Mouse (Mus musculus) thymus, postnatal 10 days (tissue): ENCODE measurements at regions not wholly inside any gene's neighbourhood (a gene's known extent, or its start where the extent isn't known, plus 50 kb on each side); places are given as distances from the start of the nearest gene placed in this dataset.
"Not testable (repeated sequence)": the region's sequence is repeated elsewhere in the genome, so short reads cannot be mapped to it uniquely, and the experiment has no call there.

ENCODE experiments used
- DNase-seq, 2 experiments: peaks; one replicate each; pipeline ENCODE4 v3.0.0; 2021; ENCODE audit warnings: low spot score in 2 of 2

GRCm38 (mm10) chr12:29368107-29368819 is 159.9 kb upstream of the Myt1l start:
- DNase-seq, result no peak

GRCm38 (mm10) chr12:29368820-29369175 is 159.4 kb upstream of the Myt1l start:
- no peak for DNase-seq

- no peak for DNase-seq
Measured at GRCm38 (mm10) chr12:29391756-29392155, 136.4 kb upstream of the Myt1l start.

GRCm38 (mm10) chr12:29394271-29394670 is 133.9 kb upstream of the Myt1l start:
- no peak for DNase-seq

- DNase-seq, result no peak
Measured at GRCm38 (mm10) chr12:29394881-29395280, 133.3 kb upstream of the Myt1l start.

- DNase-seq, result no peak
Measured at GRCm38 (mm10) chr12:29395401-29395982, 132.7 kb upstream of the Myt1l start.

GRCm38 (mm10) chr12:29404434-29404833 is 123.8 kb upstream of the Myt1l start:
- DNase-seq, result no peak

- no peak for DNase-seq
Measured at GRCm38 (mm10) chr12:29409336-29410055, 118.7 kb upstream of the Myt1l start.

GRCm38 (mm10) chr12:29433936-29434335 is 94.2 kb upstream of the Myt1l start:
- no peak for DNase-seq

- no peak for DNase-seq
Measured at GRCm38 (mm10) chr12:29439343-29440019, 88.7 kb upstream of the Myt1l start.

- DNase-seq, result not testable (repeated sequence)
Measured at GRCm38 (mm10) chr12:29465201-29465600, 63.0 kb upstream of the Myt1l start.
